Mouse (Mus musculus) embryonic facial prominence, embryonic 10.5 days (tissue): ENCODE data around the gene Rsrc2. TPM values are rescaled to one million over a fixed set of nuclear protein-coding genes. Genes with fewer than 3 reads are reported as not detected.

Experiments used
- DNase-seq: peaks from one replicate; pipeline ENCODE4 v3.0.0-alpha.2; 2017; ENCODE audit warnings: low spot score
- H3K27ac ChIP-seq: fragments of 300-500 bp; sonication (generic); replicated peaks from 2 replicates; pipeline ENCODE4 v1.5.1; 2016; ENCODE audit warnings: mild to moderate bottlenecking
- H3K27me3 ChIP-seq: fragments of 300-500 bp; sonication (generic); replicated peaks from 2 replicates; pipeline ENCODE4 v1.6.1; 2016; ENCODE audit warnings: low read depth, mild to moderate bottlenecking; ENCODE audit not compliant: poor library complexity, severe bottlenecking
- H3K36me3 ChIP-seq: fragments of 300-500 bp; sonication (generic); replicated peaks from 2 replicates; pipeline ENCODE4 v1.6.1; 2016; ENCODE audit warnings: mild to moderate bottlenecking, moderate library complexity
- H3K4me1 ChIP-seq: fragments of 300-500 bp; sonication (generic); 2 replicates; pipeline ENCODE4 v1.6.1; 2016
- H3K4me3 ChIP-seq: fragments of 300-500 bp; sonication (generic); 2 replicates; pipeline ENCODE4 v1.5.1; 2016; ENCODE audit warnings: mild to moderate bottlenecking, moderate library complexity
- H3K9me3 ChIP-seq: fragments of 300-500 bp; sonication (generic); 2 replicates; pipeline ENCODE4 v1.6.1; 2016; ENCODE audit warnings: mild to moderate bottlenecking
- WGBS: fragments of 180-500 bp; shearing (Covaris S2); methylation state at CpG from one replicate; pipeline ENCODE4 v1.1.7; 2016; 5-methylcytosine and 5-hydroxymethylcytosine counted together
- polyA plus RNA-seq: library from polyadenylated mRNA; unstranded; fragments of >200 nt; fragmentation: Nextera tagmentation; extraction: Ambion mirVana; gene quantifications from 2 replicates; pipeline ENCODE4 v1.2.1, GENCODE M21; 2016

Rsrc2 gene
- polyA plus RNA-seq, 1 experiment from 2014 or later: 144 TPM

DNA sequence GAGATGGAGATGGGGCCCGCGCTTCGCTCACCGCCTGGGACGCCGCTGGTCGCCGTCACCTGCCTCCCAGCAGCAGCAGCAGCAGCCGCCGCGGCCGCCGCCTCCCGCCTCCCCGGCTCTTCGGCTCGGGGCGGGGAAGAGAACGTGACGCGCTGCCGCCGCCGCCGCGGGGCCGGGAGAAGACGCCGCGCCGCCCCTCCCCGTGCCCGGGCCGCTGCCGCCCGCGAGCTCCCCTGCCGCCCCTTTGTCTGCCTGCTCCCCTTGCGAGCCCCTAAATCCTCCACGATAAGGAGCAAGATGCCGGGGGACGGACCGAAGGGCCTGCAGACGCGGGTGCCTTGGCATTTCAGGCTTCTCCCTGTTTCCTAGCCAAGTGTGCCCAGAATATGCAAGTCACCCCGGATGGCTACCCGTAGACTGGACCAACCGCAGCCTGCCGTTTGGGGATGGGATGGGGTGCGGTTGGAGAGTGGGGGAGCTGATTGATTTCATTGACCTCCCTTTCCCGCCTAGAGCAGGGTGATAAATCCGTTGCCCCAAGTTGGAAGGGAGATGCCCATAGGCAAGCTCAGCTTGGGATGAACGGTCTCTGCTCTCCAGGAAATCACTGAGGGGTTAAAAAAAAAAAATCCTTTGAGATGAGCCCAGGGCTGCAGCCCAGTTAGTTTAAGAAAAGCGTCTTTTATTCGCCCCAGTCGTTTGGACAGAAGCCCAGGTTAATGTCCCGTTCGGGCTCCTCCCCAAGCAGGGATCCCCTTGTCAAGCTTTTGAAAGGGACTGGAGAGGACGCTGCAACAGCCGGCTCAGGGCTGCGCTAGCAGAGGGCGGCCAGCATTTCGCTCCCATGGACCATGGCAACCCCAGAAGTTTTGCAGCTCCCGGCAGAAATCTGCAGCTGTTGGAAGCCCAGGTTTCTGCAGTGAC lies 64.7 kb downstream of the Rsrc2 start, which contains the start of gene Clip1:
Gene Clip1 (minus strand): TSS at position 398 of the 924 bp plus-strand sequence.
- Histone ChIP-seq H3K4me3 (peak within 1 kb of the TSS; percentile 91), H3K27me3 (no peaks in the 10 kb centered on the region), H3K36me3 (no peaks in the 10 kb centered on the region), H3K27ac (peak within 1 kb of the TSS; percentile 98), H3K4me1 (peaks cover 33% of the 10 kb centered on the region), H3K9me3 (no peaks in the 10 kb centered on the region)
- DNase-seq: peak; percentile 81
- under 1% methylated on average over 64 of the region's 64 CpGs for WGBS

DNA sequence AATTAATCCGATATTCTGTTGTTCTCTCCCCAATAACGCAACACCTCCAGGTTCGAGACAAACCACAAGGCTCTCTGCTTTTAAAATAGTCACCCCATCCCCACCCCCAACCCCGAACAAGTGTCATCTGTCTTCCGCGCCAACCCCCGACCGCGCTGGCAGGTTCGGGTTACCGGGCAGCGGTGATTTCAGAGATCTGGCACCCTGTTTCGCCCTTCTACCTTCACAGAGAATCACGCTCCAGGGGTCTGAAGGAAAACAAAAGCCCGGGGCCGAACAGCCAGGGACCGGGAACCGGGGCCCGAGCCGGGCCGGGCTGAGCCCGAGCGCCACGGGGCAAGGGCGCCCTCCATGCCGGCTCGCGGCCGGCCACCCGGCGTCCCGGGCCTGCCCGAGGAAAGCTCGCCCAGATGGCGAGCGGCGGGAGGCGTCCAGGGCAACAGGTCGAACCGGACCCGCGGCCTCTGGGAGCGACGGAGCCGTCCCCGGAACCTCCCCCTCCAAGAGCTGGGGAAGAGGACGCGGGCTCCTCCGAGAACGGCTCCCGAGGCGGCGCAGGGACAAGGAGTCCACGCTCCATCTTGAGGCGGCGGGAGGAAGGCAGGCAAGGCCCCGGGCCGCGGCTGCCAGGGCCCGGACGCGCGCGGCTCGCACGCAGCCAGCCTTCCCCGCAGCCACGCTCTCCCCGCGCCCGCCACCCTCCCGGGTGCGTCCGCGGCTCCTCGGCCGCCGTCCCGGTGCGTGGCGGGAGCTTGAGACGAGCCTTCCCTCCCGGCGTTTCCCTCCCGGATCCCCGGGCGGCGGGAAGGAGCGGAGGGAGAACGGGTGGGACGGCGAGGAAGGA lies 65.6 kb downstream of the Rsrc2 start:
- 2% methylated on average over 92 of the region's 92 CpGs for WGBS
- no peaks in the 10 kb centered on the region for H3K36me3 ChIP-seq
- H3K27ac ChIP-seq: peak overlapping the region; percentile 98
- H3K27me3 ChIP-seq: no peaks in the 10 kb centered on the region
- no peaks in the 10 kb centered on the region for H3K9me3 ChIP-seq
- H3K4me3 ChIP-seq: peak overlapping the region; percentile 91
- H3K4me1 ChIP-seq: peaks cover 33% of the 10 kb centered on the region
- peak; percentile 75 for DNase-seq

DNA sequence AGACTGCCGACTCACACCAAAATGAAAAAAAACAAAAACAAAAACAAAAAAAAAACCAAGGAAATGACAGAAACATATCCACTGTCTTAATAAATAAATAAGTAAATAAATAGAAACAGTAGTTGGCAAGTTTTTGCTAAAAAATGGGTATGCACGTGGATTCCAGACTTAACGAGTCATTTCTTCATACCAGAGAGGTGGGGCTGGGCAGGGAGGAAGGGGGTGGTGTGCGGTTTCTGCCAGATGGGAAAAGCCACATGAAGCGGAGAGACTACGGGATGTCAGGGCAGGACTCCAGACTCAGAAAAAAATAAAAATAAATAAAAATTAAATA lies 66.2 kb downstream of the Rsrc2 start:
- H3K27me3 ChIP-seq: no peaks in the 10 kb centered on the region
- H3K27ac ChIP-seq: peak overlapping the region; percentile 98
- peak; percentile 64 for DNase-seq
- H3K4me3 ChIP-seq: peak overlapping the region; percentile 91
- 4% methylated on average over 6 of the region's 6 CpGs for WGBS
- peaks cover 33% of the 10 kb centered on the region for H3K4me1 ChIP-seq
- no peaks in the 10 kb centered on the region for H3K36me3 ChIP-seq
- no peaks in the 10 kb centered on the region for H3K9me3 ChIP-seq

DNA sequence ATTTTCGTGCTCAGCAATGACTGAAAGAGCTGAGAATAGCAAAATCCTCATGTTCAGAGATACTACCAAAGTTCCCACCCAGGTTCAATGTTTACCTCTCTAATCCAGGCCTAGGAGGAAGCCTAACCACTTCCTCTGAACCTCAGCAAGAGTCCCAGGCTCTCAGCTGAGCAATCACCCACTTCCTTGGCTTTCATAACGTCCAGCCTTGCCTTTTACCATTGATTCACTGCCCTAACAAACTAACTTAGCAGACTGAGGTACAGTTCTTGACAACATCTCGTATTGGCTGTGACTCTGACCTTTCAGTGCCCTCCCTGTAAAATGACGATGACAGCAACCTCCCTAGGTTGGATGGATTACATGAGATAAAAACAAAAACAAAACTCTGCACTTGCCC lies 66.8 kb downstream of the Rsrc2 start:
- DNase-seq: no peak
- Histone ChIP-seq H3K27ac (no peak overlapping the region), H3K36me3 (peaks cover 2% of the 10 kb centered on the region), H3K4me1 (peaks cover 33% of the 10 kb centered on the region), H3K9me3 (no peaks in the 10 kb centered on the region), H3K27me3 (no peaks in the 10 kb centered on the region), H3K4me3 (peak overlapping the region; percentile 91)
- WGBS: 38% methylated on average over 4 of the region's 4 CpGs

DNA sequence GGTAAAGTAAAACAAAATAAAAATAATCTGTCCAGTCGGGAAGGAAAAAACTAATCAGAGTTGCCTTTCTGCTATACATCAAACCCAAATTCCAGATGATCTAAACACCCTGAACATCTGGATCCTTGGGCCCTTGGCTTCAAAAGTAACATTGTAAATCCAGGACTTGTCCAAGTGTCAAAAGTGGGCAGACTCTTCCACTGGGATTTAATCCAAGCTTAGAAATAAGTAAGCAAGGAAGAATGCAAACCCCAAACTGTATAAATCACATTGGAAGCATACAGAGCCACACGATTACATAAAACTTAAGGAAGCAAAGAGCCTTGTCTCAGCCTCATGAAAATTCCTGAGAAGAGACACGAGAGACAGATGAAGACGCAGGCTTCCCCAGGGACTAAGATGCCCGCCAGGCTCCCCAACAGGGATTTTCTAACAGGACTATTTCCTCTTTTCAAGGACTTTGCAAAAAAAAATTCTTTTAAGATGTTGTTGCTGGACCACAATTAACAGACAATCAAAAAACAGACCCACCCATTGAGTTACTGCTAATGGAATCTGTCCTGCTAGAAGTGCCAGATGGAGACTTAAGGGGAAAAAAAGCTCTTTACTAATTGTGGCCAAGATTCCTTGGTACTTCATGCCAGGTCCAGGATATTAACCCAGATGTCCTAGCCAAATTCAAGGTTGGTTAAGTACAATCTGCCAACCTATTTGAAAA lies 69.5 kb downstream of the Rsrc2 start:
- H3K36me3 ChIP-seq: peaks cover 9% of the 10 kb centered on the region
- H3K9me3 ChIP-seq: no peaks in the 10 kb centered on the region
- H3K27me3 ChIP-seq: no peaks in the 10 kb centered on the region
- H3K4me1 ChIP-seq: peaks cover 27% of the 10 kb centered on the region
- H3K4me3 ChIP-seq: no peak overlapping the region
- WGBS: 68% methylated on average over 5 of the region's 5 CpGs
- DNase-seq: no peak
- no peak overlapping the region for H3K27ac ChIP-seq

DNA sequence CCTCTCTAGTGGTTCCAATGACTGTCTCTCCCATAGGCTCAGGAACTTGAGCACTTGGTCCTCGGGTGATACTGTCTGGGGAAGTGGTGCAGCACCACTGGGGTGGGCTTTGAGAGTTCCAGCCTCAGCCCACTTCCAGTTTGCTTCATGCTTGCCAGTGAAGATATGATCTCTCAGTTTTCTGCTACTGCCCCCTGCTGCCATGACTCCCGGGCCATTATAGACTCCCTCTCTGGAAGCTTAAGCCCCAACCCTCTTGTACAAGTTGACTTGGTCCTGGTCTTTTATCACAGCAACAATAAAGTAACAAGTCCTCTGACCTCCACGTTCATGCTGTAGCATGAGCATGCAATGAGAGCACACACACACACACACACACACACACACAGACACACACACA lies 70.1 kb downstream of the Rsrc2 start:
- DNase-seq: no peak
- no peaks in the 10 kb centered on the region for H3K9me3 ChIP-seq
- 80% methylated on average over 3 of the region's 3 CpGs for WGBS

More for the DNA sequence above, 70.1 kb downstream of the Rsrc2 start:
- Histone ChIP-seq H3K4me3 (no peak overlapping the region), H3K27ac (no peak overlapping the region), H3K36me3 (peaks cover 9% of the 10 kb centered on the region), H3K4me1 (peaks cover 23% of the 10 kb centered on the region), H3K27me3 (no peaks in the 10 kb centered on the region)

Other genes starting within 250 kb of the Rsrc2 start
- 1.5 and 2.0 TPM in 2 replicates for gene B3gnt4, start 239.0 kb downstream of the Rsrc2 start, polyA plus RNA-seq
- gene Diablo, start 225.2 kb downstream of the Rsrc2 start, polyA plus RNA-seq: 125 and 134 TPM in 2 replicates
- 0.24 and 0.35 TPM in 2 replicates for gene Gm49027, start 223.9 kb downstream of the Rsrc2 start, polyA plus RNA-seq
- 28.1 and 32.0 TPM in 2 replicates for gene Vps33a, start 176.4 kb downstream of the Rsrc2 start, polyA plus RNA-seq
- gene Clip1, start 64.8 kb downstream of the Rsrc2 start, polyA plus RNA-seq: 52.9 and 54.0 TPM in 2 replicates
- gene Zcchc8, start 28.3 kb downstream of the Rsrc2 start, polyA plus RNA-seq: 86.3 and 93.8 TPM in 2 replicates
- 45.3 and 46.4 TPM in 2 replicates for gene Kntc1, start 302 bp upstream of the Rsrc2 start, polyA plus RNA-seq
- gene Hcar2, start 116.1 kb upstream of the Rsrc2 start, polyA plus RNA-seq: not detected in 2 replicates
- gene Hcar1, start 130.6 kb upstream of the Rsrc2 start, polyA plus RNA-seq: 0.09 TPM in 2 replicates
- gene Denr, start 157.8 kb upstream of the Rsrc2 start, polyA plus RNA-seq: 180 and 184 TPM in 2 replicates
- gene Gm43518, start 178.0 kb upstream of the Rsrc2 start, polyA plus RNA-seq: 2.0 TPM in 2 replicates
- gene Ccdc62, start 181.3 kb upstream of the Rsrc2 start, polyA plus RNA-seq: 5.0 and 5.9 TPM in 2 replicates
- 8.5 and 10.7 TPM in 2 replicates for gene Hip1r, start 224.2 kb upstream of the Rsrc2 start, polyA plus RNA-seq